Mouse (Mus musculus): ENCODE measurements around the gene Snrnp35. TPM values are rescaled to one million over a fixed set of nuclear protein-coding genes. Genes with fewer than 3 reads are reported as not detected.
A peak's percentile ranks its signal among the peaks of the same experiment; 100 is the strongest.

The Snrnp35 gene
- polyA plus RNA-seq, 1 experiment: 18.9 TPM

DNA sequence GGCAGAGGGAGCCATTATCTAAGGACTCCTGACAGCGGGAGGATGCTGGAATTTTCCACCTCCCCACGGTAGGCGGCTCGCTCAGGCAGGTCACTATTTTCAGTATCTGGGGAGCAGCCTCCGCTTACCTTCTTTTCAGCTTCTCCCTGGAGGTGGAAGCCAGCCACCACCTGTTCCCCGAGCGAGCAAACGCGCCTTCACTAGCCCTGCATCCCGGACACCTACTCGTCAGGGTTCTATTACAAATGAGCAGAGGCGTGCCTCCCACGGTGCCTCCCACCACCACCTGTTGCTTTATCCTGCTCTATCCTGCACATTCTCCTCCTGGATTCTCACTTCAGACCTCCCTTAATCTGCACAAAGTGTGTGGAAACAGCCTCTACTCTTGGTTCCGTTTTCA lies 20.8 kb downstream of the Snrnp35 start:
- no peaks in the 10 kb centered on the region for H3K36me3 ChIP-seq (ENCODE audit: control insufficient read depth, insufficient read depth)

DNA sequence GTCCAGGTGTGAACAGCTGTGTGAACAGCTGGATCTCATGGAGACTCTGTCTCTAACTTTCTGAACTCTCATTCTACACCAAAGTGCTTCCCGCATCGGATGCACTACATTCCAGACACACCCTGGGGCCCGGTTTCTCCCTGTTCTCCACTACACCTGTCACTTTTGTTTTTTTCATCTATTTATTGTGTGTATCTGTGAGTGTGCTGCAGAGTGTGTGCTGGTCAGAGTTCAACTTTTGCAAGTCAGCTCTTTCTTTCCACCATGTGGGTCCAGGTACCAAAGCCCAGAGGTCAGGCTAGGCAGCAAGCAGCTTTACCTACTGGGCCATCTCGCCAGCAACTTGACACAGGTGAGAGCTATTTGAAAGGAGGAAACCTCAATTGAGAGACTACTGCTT lies 22.3 kb downstream of the Snrnp35 start:
- no peak overlapping the region for H3K4me2 ChIP-seq (ENCODE audit: low read depth)
- H3ac ChIP-seq (ENCODE audit: control insufficient read depth, insufficient read length): no peak overlapping the region
- H3K79me2 ChIP-seq (ENCODE audit: control insufficient read depth, insufficient read depth): no peaks in the 10 kb centered on the region
- TF ChIP-seq MYOG (IDR thresholded peaks at IDR 0.05; ENCODE audit: control insufficient read depth in 1 of 3, insufficient read depth in 1 of 3, insufficient read length in 2 of 3, low read depth in 2 of 3): no peak
- no peak for TF ChIP-seq POLR2AphosphoS2 (IDR thresholded peaks at IDR 0.05; ENCODE audit: insufficient read length, low read depth)
- no peak for TF ChIP-seq USF1 (IDR thresholded peaks at IDR 0.05; ENCODE audit: low read depth)
- no peak for TF ChIP-seq REST (IDR thresholded peaks at IDR 0.05; ENCODE audit: insufficient read depth, insufficient read length)
- no peak for TF ChIP-seq CEBPB (IDR thresholded peaks at IDR 0.05; ENCODE audit: insufficient read depth, poor library complexity, severe bottlenecking)
- no peak for TF ChIP-seq E2F4 (IDR thresholded peaks at IDR 0.05; ENCODE audit: insufficient read depth)
- no peak for TF ChIP-seq SRF (IDR thresholded peaks at IDR 0.05; ENCODE audit: control insufficient read depth, insufficient read length, low read depth)
- TF ChIP-seq POLR2A (IDR thresholded peaks at IDR 0.05; ENCODE audit: insufficient read length, low read depth): no peak
- TF ChIP-seq MAX (IDR thresholded peaks at IDR 0.05; ENCODE audit: low read depth): no peak
- no peak for TF ChIP-seq TCF3 (IDR thresholded peaks at IDR 0.05; ENCODE audit: insufficient read length, low read depth)
- no peak for TF ChIP-seq MYOD1 (IDR thresholded peaks at IDR 0.05; ENCODE audit: control insufficient read depth in 1 of 3, insufficient read length in 2 of 3, low read depth in 2 of 3)
- TF ChIP-seq TCF12 (IDR thresholded peaks at IDR 0.05; ENCODE audit: insufficient read depth, poor library complexity, severe bottlenecking): no peak
- H3K27me3 ChIP-seq (ENCODE audit: control insufficient read depth, insufficient read depth, insufficient read length): no peaks in the 10 kb centered on the region
- H3K4me3 ChIP-seq: no peak overlapping the region
- H3K36me3 ChIP-seq (ENCODE audit: control insufficient read depth, insufficient read depth): no peaks in the 10 kb centered on the region

More for the DNA sequence above, 20.8 kb downstream of the Snrnp35 start:
- TF ChIP-seq SRF (IDR thresholded peaks at IDR 0.05; ENCODE audit: control insufficient read depth, insufficient read length, low read depth): no peak
- no peak for TF ChIP-seq CEBPB (IDR thresholded peaks at IDR 0.05; ENCODE audit: insufficient read depth, poor library complexity, severe bottlenecking)
- no peak for TF ChIP-seq TCF12 (IDR thresholded peaks at IDR 0.05; ENCODE audit: insufficient read depth, poor library complexity, severe bottlenecking)
- TF ChIP-seq MAX (IDR thresholded peaks at IDR 0.05; ENCODE audit: low read depth): no peak
- TF ChIP-seq MYOD1 (IDR thresholded peaks at IDR 0.05; ENCODE audit: control insufficient read depth in 1 of 3, insufficient read length in 2 of 3, low read depth in 2 of 3): peak in 1 of 3 experiments; percentile 63
- Histone ChIP-seq H3ac (ENCODE audit: control insufficient read depth, insufficient read length) (no peak overlapping the region), H3K79me2 (ENCODE audit: control insufficient read depth, insufficient read depth) (no peaks in the 10 kb centered on the region), H3K27me3 (ENCODE audit: control insufficient read depth, insufficient read depth, insufficient read length) (no peaks in the 10 kb centered on the region), H3K4me3 (no peak overlapping the region), H3K4me2 (ENCODE audit: low read depth) (no peak overlapping the region)

DNA sequence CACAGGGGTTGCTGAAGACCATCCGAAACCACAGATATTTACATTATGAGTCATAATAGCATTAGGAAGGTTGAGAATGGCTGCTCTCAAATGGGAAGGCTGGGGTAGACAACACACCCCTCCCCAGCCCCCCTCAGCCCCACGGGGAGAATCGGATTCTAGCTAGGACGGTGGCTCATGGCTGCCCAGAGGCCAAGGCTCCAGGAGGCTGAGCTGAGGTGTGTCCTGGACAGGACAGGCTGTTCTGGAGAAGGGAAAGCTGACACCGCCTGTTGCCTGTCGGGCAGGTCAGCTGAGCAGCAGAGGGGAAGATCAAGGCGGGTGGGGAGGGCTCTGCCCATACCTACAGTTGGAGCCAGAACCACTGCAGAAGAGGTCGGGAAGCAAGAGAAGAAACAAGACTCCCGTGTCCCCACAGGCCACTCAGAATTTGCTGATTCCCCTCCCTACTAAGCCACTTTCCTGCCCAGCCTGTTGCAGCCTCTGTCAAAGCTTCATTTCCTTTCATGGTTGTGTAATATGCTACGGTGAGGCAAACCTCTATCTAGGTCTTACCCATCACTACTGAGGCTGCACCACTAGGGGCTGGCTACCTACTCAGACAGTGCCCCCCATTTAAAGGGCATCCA lies 23.9 kb downstream of the Snrnp35 start:
- no peak for TF ChIP-seq POLR2AphosphoS2 (IDR thresholded peaks at IDR 0.05; ENCODE audit: insufficient read length, low read depth)
- peak in 1 of 3 experiments; percentile 23 for TF ChIP-seq MYOG (IDR thresholded peaks at IDR 0.05; ENCODE audit: control insufficient read depth in 1 of 3, insufficient read depth in 1 of 3, insufficient read length in 2 of 3, low read depth in 2 of 3)
- peak overlapping the region; percentile 53 for H3K4me2 ChIP-seq (ENCODE audit: low read depth)
- no peaks in the 10 kb centered on the region for H3K27me3 ChIP-seq (ENCODE audit: control insufficient read depth, insufficient read depth, insufficient read length)
- no peak overlapping the region for H3ac ChIP-seq (ENCODE audit: control insufficient read depth, insufficient read length)
- no peaks in the 10 kb centered on the region for H3K36me3 ChIP-seq (ENCODE audit: control insufficient read depth, insufficient read depth)
- H3K4me3 ChIP-seq: no peak overlapping the region
- no peaks in the 10 kb centered on the region for H3K79me2 ChIP-seq (ENCODE audit: control insufficient read depth, insufficient read depth)

DNA sequence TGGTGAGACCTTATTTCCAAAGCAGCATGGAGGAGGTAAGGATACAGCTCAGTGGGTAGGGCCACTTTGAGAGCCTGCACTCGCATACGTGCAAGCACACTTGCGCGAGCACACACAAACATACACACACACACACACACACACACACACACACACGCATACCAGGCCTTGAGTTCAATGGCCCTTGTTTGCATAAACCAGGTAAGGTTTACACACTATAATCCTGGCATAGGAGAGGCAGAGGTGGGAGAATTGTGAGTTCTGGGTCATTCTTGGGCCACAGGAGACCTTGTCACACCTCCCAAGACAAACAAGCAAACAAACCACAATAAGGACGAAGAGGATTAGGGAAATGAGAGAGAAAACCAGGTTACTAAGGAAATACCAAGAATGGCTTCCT lies 26.3 kb downstream of the Snrnp35 start:
- no peak overlapping the region for H3K4me2 ChIP-seq (ENCODE audit: low read depth)
- no peaks in the 10 kb centered on the region for H3K27me3 ChIP-seq (ENCODE audit: control insufficient read depth, insufficient read depth, insufficient read length)
- no peaks in the 10 kb centered on the region for H3K36me3 ChIP-seq (ENCODE audit: control insufficient read depth, insufficient read depth)
- TF ChIP-seq E2F4 (IDR thresholded peaks at IDR 0.05; ENCODE audit: insufficient read depth): no peak
- no peak for TF ChIP-seq POLR2A (IDR thresholded peaks at IDR 0.05; ENCODE audit: insufficient read length, low read depth)
- no peak for TF ChIP-seq MYOG (IDR thresholded peaks at IDR 0.05; ENCODE audit: control insufficient read depth in 1 of 3, insufficient read depth in 1 of 3, insufficient read length in 2 of 3, low read depth in 2 of 3)
- TF ChIP-seq MAX (IDR thresholded peaks at IDR 0.05; ENCODE audit: low read depth): no peak
- TF ChIP-seq REST (IDR thresholded peaks at IDR 0.05; ENCODE audit: insufficient read depth, insufficient read length): no peak
- TF ChIP-seq TCF12 (IDR thresholded peaks at IDR 0.05; ENCODE audit: insufficient read depth, poor library complexity, severe bottlenecking): no peak
- H3K4me3 ChIP-seq: no peak overlapping the region
- H3K79me2 ChIP-seq (ENCODE audit: control insufficient read depth, insufficient read depth): no peaks in the 10 kb centered on the region
- no peak overlapping the region for H3ac ChIP-seq (ENCODE audit: control insufficient read depth, insufficient read length)

DNA sequence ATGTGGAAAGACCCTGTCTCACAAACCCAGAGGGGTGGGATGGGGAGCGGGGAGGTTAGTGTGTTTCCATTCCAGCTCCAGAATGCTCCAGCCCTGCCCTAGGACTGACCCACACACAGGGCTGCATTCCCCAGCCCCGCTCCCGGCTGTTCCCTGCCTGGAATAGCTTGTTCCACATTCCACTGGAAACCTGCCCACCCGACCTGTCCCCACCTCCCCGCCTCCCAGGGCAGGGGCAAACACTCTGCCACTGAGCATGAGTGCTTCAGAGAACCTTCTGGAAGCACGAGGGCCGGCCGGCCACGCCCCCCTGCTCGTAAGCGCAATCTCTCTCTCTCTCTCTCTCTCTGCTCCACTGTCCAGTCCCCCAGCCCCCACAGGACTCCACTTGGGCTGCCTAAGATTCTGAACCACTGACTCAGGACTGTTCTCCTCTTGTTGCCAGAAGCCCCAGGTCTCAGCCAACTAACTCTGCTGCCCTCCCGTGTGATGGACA lies 26.9 kb downstream of the Snrnp35 start:
- Histone ChIP-seq H3ac (ENCODE audit: control insufficient read depth, insufficient read length) (no peak overlapping the region), H3K36me3 (ENCODE audit: control insufficient read depth, insufficient read depth) (no peaks in the 10 kb centered on the region), H3K27me3 (ENCODE audit: control insufficient read depth, insufficient read depth, insufficient read length) (no peaks in the 10 kb centered on the region), H3K4me3 (no peak overlapping the region), H3K79me2 (ENCODE audit: control insufficient read depth, insufficient read depth) (no peaks in the 10 kb centered on the region), H3K4me2 (ENCODE audit: low read depth) (no peak overlapping the region)
- TF ChIP-seq USF1 (IDR thresholded peaks at IDR 0.05; ENCODE audit: low read depth): no peak
- TF ChIP-seq MYOG (IDR thresholded peaks at IDR 0.05; ENCODE audit: control insufficient read depth in 1 of 3, insufficient read depth in 1 of 3, insufficient read length in 2 of 3, low read depth in 2 of 3): peak in 1 of 3 experiments; percentile 70
- TF ChIP-seq MYOD1 (IDR thresholded peaks at IDR 0.05; ENCODE audit: control insufficient read depth in 1 of 3, insufficient read length in 2 of 3, low read depth in 2 of 3): peak in 1 of 3 experiments; percentile 57
